Mouse (Mus musculus): Measurements from ENCODE around the gene Csnk2b.

Gene Csnk2b

GRCm38 (mm10) chr17:35121871-35122303 is at the start of gene Csnk2b:
Gene Csnk2b (minus strand): TSS chr17:35122053.
- peak; percentile 86 for DNase-seq

- DNase-seq: no peak
Observed at GRCm38 (mm10) chr17:35168541-35169207, 46.8 kb upstream of the Csnk2b start.

- DNase-seq: no peak
Observed at GRCm38 (mm10) chr17:35167794-35168193, 45.9 kb upstream of the Csnk2b start.

GRCm38 (mm10) chr17:35166352-35167035 is 44.6 kb upstream of the Csnk2b start:
- DNase-seq: peak; percentile 81

- peak; percentile 52 for DNase-seq
Observed at GRCm38 (mm10) chr17:35165451-35166155, 43.8 kb upstream of the Csnk2b start.

DNA sequence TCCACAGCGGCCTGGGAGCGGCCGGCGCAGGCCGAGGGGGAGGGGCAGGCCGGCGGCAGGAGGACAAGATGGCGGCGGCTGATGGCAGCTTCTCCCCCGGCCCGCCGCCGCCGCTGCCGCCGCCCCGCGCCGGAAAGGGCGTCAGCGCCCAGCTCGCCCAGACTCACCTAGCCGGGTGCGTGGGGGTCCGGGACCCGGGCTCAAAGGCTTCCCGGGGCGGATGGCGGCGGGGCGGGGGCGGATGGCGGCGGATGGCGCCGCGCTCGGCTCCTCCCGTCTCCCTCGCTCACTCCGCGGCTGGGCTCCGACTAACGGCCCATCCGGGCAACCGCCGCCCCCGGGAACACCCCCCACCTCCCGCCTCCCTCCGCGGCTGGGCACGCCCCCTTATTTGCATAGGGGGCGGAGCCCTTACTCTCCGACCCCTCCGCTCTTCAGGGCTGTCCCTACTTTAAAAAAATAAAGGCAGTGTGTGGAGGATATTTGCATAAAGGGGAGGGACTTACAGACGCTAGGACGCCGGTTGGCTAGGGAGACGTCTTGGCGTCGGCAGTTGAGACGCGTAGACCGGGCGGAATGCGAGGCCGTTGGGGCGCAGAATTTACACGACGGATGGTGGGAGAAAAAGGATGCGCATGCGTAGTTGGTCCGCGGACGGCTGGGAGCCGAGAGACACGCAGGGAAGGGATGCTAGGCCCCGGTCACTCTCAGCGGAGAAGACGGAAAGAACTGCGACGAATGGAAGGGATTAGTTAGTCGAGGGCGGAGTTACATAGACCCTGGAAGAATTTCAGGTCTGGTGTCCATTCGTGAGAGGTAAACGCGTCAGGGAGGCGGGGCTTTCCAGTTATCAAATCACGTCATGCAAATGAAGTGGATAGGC is 43.0 kb upstream of the Csnk2b start, which contains the start of gene Prrc2a:
TSS of gene Prrc2a (minus strand) at position 330 of the 883 bp plus-strand sequence.
- peak; percentile 100 for DNase-seq

- DNase-seq: no peak
Observed at GRCm38 (mm10) chr17:35164218-35164567, 42.3 kb upstream of the Csnk2b start.

- DNase-seq: peak; percentile 64
Observed at GRCm38 (mm10) chr17:35163326-35164081, 41.7 kb upstream of the Csnk2b start.

GRCm38 (mm10) chr17:35162730-35163129 is 40.9 kb upstream of the Csnk2b start:
- DNase-seq: peak; percentile 62

DNA sequence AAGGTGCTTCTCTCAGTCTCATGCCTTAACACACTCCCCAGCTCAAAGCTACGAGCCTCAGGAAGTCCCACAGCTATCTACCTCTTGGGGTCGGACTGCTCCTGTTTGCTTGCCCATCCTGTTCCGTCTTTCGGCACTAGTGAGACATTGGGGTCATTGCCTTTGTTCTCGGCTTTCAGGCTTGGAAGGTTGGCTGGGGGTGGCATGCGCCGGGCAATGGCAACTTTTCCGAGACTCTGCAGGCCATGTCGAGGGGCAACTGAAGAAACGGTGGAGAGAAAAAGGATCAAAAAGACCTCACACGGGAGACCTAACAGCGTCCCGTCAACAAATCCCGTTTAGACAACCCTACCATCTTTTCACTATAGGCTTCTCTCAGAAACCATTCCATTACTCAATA is 40.3 kb upstream of the Csnk2b start:
- DNase-seq: peak; percentile 20

DNA sequence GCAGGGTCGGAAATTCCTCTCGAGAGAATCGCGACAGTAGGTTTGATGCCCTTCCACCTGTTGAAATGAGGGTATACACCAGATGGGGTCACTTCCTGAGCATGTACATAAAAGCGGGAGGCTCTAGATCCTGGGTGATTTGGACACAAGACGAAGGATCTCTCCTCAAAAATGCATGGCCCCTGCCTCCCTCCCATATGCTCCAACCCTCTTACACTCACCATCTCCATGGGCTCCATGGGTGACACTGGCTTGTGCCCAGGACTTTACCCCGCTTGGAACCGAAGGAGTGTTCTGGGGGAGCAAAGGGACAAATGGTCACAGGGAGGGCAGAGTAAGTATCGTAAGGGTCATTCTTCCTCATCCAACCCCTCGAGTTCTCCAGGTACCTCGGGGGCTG is 39.6 kb upstream of the Csnk2b start:
- peak; percentile 42 for DNase-seq

- peak; percentile 47 for DNase-seq
Observed at GRCm38 (mm10) chr17:35159638-35160037, 37.8 kb upstream of the Csnk2b start.

DNA sequence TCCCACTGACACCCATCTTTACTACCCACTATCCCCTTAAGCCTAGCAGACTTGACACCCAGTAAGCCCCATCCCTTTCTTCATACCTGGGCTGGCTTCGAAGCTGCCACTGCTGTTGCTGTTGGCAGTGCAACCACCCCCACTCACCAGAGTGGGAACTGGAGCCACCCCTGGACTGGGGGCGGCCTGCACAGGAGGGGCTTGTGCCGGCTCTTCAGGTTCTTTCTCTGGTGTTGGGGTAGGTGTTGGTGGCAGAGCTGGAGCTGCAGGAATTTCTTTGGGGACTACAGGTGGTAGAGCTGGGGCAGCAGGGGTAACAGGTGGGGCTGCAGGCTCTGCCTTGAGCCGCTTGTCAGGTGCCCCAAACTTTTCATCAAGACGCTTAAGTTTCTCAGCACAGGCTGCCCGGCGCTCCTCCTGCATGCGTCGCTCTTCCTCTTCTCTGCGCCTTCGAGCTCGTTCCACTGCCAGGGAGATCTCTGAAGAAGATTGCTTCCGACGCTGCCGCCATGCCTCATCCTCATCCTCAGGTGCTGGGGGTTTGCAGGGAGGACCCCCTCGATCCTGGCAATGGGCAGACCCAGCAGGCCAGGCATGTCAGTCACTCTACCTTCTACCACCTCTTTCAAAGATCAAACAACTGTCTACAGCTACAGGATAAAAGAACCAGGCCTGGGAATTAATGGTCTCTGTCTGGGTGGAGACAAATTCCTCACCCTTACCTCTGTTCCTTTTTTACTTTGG is 37.2 kb upstream of the Csnk2b start:
- DNase-seq: peak; percentile 18

DNA sequence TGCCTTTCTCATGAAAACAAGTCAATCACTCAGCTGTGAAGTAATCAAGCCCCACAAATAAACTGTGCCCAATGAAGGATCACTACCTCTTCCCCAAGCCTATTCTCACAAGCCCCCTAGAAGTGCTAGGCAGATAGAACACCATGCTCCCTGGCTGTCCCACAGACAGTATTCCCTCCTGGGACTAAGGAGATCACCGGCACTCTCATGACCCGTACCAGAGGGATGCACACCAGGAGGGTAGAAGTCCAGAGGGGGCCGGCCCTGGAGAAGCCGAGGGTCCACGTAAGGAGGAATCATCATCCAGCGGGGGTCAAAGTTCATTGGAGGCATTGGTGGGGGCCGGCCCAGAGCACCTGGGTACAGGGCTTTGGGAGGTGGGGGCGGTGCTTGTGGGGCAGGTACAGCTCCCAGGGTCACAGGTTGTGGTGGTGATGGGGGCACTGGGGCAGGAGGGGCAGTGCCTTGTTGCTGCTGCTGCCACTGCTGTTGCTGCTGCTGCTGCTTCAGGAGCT is 35.9 kb upstream of the Csnk2b start:
- DNase-seq: peak; percentile 39

DNA sequence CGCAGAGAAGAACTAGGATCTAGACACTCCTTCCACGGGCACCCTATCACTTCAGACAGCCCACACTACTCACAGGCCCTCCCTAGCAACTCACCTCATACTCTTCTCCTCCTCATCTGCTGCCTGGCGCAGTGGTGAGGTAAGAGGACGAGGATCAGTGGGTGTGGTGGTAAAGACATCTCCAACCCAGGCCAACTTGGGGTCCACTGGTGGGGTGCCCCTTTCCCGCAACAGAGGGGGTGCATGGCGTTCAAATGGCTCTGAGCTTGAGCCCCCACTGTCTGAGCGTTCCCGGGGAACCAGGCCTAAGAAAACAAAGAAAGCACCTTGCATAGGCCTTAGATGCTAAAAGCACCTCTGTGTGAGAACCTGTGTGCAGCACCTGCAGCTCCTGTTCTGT is 35.4 kb upstream of the Csnk2b start:
- DNase-seq: no peak

GRCm38 (mm10) chr17:35156461-35157200 is 34.8 kb upstream of the Csnk2b start:
- DNase-seq: no peak

DNA sequence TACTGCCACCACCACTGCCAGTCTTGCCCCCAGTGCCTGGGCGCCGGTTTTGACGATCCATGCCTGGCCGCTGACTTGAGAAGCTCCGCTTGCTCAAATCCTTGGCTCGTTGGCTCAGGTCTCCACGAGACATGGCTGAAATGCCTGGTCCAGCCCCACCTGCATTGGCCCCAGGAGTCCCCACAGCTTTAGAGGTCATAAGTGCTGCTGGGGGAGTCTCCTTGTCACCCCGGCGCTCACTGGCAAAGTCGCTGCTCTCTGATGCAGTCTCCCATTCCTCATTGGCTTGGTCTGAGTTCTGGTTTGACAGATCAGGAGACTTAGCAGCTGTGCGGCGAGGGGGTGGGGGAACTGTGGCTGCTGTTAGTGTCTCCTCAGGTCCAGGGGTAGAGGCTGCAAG is 33.6 kb upstream of the Csnk2b start:
- DNase-seq: no peak

- no peak for DNase-seq
Observed at GRCm38 (mm10) chr17:35154616-35155015, 32.8 kb upstream of the Csnk2b start.

- no peak for DNase-seq
Observed at GRCm38 (mm10) chr17:35153931-35154330, 32.1 kb upstream of the Csnk2b start.

DNA sequence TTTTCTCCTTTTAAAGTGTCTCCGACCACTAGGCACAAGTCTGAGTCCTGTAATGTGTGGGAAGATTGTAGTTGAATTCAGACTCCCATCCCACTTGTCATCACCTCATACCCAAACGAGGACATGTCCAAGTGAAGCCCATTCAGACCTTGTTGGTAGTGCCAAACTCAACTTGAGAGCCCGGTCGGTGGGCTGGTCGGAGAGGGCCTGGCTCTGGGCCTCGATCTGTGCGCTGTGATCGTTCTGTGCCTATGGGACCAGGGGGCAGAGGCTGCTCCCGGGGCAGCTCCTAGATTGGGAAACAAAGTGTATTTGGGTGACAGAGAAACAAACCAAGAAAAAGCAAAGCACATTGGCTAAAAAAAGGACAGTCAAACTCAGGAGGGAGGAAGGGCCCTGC is 31.2 kb upstream of the Csnk2b start:
- no peak for DNase-seq

All from cerebellum, adult 9-11 months (tissue).